Mouse (Mus musculus): ENCODE data around the gene Frmd4b.

GRCm38 (mm10) chr6:97589581-97589980 lies 27.8 kb downstream of the Frmd4b start:
- TF ChIP-seq CTCF (IDR thresholded peaks at IDR 0.05; ENCODE audit: extremely low read depth, insufficient read length, insufficient replicate concordance, low read depth, low read length) (no peak), POLR2A (IDR thresholded peaks at IDR 0.05; ENCODE audit: low read depth, low read length) (no peak)

All from small intestine, adult 2 months (tissue).